27 mouse cellular contexts compared by ENCODE assay signal in genomic region chr1:108144114-108144513, GRCm38 (mm10).
"Had no signal": no experiment of that assay in that cellular context is flagged by ENCODE, and none has a peak within 500 bp of the region (broad histone marks: within the 10 kb centered on the region; RNA-seq: fewer than 3 reads in every experiment).

No protein-coding gene starts in this region.

- H3K9ac ChIP-seq: limb, embryonic 12.5 days; limb, embryonic 13.5 days; limb, embryonic 15.5 days; liver, embryonic 12.5 days; liver, embryonic 13.5 days; liver, embryonic 14.5 days; liver, embryonic 15.5 days; liver, postnatal 0 days; lung, embryonic 14.5 days; lung, embryonic 15.5 days; midbrain, embryonic 12.5 days; midbrain, embryonic 13.5 days; midbrain, embryonic 15.5 days; neural tube, embryonic 12.5 days had no signal

- DNase-seq: left cerebral cortex, postnatal 4 days; liver, embryonic 13.5 days; liver, postnatal 0 days; lung, adult 18-20 months; lung, adult 2 months; lung, embryonic 14.5 days; lung, postnatal 10 days; lung, postnatal 14 days; lung, postnatal 36 days; lung, postnatal 4 days; midbrain, embryonic 14.5 days had no signal

- H3K4me3 ChIP-seq: limb, embryonic 10.5 days; limb, embryonic 12.5 days; limb, embryonic 13.5 days; limb, embryonic 15.5 days; liver, embryonic 12.5 days; liver, embryonic 13.5 days; liver, embryonic 15.5 days; lung, embryonic 15.5 days; megakaryocyte, embryonic 14.5 days; midbrain, embryonic 10.5 days; midbrain, embryonic 12.5 days; midbrain, embryonic 13.5 days; midbrain, embryonic 15.5 days; myocyte; neural tube, embryonic 12.5 days had no signal

- H3K9me3 ChIP-seq: limb, embryonic 10.5 days; limb, embryonic 12.5 days; limb, embryonic 15.5 days; liver, embryonic 12.5 days; liver, embryonic 13.5 days; liver, embryonic 15.5 days; lung, embryonic 15.5 days; megakaryocyte, embryonic 14.5 days; midbrain, embryonic 10.5 days; midbrain, embryonic 12.5 days; midbrain, embryonic 13.5 days; midbrain, embryonic 15.5 days; neural tube, embryonic 12.5 days had no signal

- H3K27ac ChIP-seq: limb, embryonic 10.5 days; limb, embryonic 12.5 days; limb, embryonic 13.5 days; limb, embryonic 15.5 days; liver, embryonic 12.5 days; liver, embryonic 13.5 days; liver, embryonic 14.5 days; liver, embryonic 15.5 days; lung, embryonic 15.5 days; macrophage; midbrain, embryonic 10.5 days; midbrain, embryonic 12.5 days; midbrain, embryonic 13.5 days; midbrain, embryonic 15.5 days; neural tube, embryonic 12.5 days had no signal

- H3K27me3 ChIP-seq: limb, embryonic 12.5 days; limb, embryonic 13.5 days; limb, embryonic 15.5 days; liver, embryonic 12.5 days; liver, embryonic 13.5 days; liver, embryonic 15.5 days; lung, embryonic 15.5 days; megakaryocyte, embryonic 14.5 days; midbrain, embryonic 12.5 days; midbrain, embryonic 13.5 days; midbrain, embryonic 15.5 days; neural tube, embryonic 12.5 days had no signal

- H3K36me3 ChIP-seq: limb, embryonic 10.5 days; limb, embryonic 12.5 days; limb, embryonic 13.5 days; limb, embryonic 15.5 days; liver, embryonic 12.5 days; liver, embryonic 13.5 days; liver, embryonic 15.5 days; lung, embryonic 15.5 days; midbrain, embryonic 10.5 days; midbrain, embryonic 12.5 days; midbrain, embryonic 13.5 days; midbrain, embryonic 15.5 days; neural tube, embryonic 12.5 days had no signal

- H3K4me1 ChIP-seq: limb, embryonic 10.5 days; limb, embryonic 12.5 days; limb, embryonic 13.5 days; limb, embryonic 15.5 days; liver, embryonic 12.5 days; liver, embryonic 13.5 days; liver, embryonic 15.5 days; lung, embryonic 15.5 days; megakaryocyte, embryonic 14.5 days; midbrain, embryonic 10.5 days; midbrain, embryonic 12.5 days; midbrain, embryonic 13.5 days; midbrain, embryonic 15.5 days; neural tube, embryonic 12.5 days had no signal
